Mouse (Mus musculus) testis, adult 2 months (tissue): ENCODE data around the gene Polh.

Source experiments
- CTCF ChIP-seq: fragments of 200-500 bp; IDR thresholded peaks from 2 replicates; pipeline ENCODE4 v1.5.1; 2012; ENCODE audit warnings: low read depth, mild to moderate bottlenecking, inconsistent platforms, low read length, moderate library complexity; ENCODE audit not compliant: control insufficient read depth, insufficient read depth, insufficient replicate concordance
- POLR2A ChIP-seq: fragments of 200-500 bp; IDR thresholded peaks from 2 replicates; pipeline ENCODE4 v1.6.1; 2012; ENCODE audit warnings: low read depth, mild to moderate bottlenecking, inconsistent platforms, low read length, moderate library complexity; ENCODE audit not compliant: control insufficient read depth

DNA sequence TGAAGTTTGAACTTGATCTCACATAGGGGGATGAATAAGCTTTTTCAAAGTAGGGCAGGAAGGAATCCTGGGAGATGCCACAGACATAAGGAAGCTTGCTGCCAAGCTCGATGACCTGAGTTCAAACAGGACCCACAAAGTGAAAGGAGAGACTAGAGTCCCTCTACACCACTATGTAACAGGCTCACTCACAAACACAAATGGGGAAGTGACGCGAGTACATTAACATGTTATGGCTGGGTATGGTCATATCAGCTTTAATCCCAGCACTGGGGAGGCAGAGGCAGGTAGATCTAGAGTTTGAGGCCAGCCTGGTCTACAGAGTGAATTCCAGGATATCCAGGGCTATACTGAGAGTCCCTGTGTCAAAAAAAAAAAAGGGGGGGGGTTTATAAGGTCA lies 48.1 kb downstream of the Polh start:
- TF ChIP-seq CTCF (no peak), POLR2A (no peak)
